Mouse (Mus musculus) heart, embryonic 15.5 days (tissue): Measurements from ENCODE around the gene Glul. TPM values are rescaled to one million over a fixed set of nuclear protein-coding genes. Genes with fewer than 3 reads are reported as not detected.
"Not testable (repeated sequence)": the region's sequence is repeated elsewhere in the genome, so short reads cannot be mapped to it uniquely, and the experiment has no call there.

ENCODE experiments used
- ATAC-seq: fragments of 200-750 bp; cut with Nextera tagmentation; replicated peaks from 2 replicates; pipeline ENCODE4 v1.8.0; 2017; ENCODE audit warnings: low read depth, moderate TSS enrichment; ENCODE audit not compliant: insufficient number of reproducible peaks, insufficient read depth, low FRiP score
- H3K27ac ChIP-seq: fragments of 300-500 bp; sonication (generic); 2 replicates; pipeline ENCODE4 v1.5.1; 2015; ENCODE audit warnings: mild to moderate bottlenecking, inconsistent platforms
- H3K27me3 ChIP-seq: fragments of 300-500 bp; sonication (generic); 2 replicates; pipeline ENCODE4 v1.6.1; 2015; ENCODE audit warnings: inconsistent platforms
- H3K36me3 ChIP-seq: fragments of 300-500 bp; sonication (generic); 2 replicates; pipeline ENCODE4 v1.6.1; 2015; ENCODE audit warnings: mild to moderate bottlenecking, inconsistent platforms
- H3K4me1 ChIP-seq: fragments of 300-500 bp; sonication (generic); replicated peaks from 2 replicates; pipeline ENCODE4 v1.6.1; 2015; ENCODE audit warnings: inconsistent platforms
- H3K4me2 ChIP-seq: fragments of 300-500 bp; sonication (generic); 2 replicates; pipeline ENCODE4 v1.6.1; 2015; ENCODE audit warnings: inconsistent platforms, mild to moderate bottlenecking, moderate library complexity
- H3K4me3 ChIP-seq: fragments of 300-500 bp; sonication (generic); 2 replicates; pipeline ENCODE4 v1.5.1; 2015; ENCODE audit warnings: mild to moderate bottlenecking, inconsistent platforms
- H3K9ac ChIP-seq: fragments of 300-500 bp; sonication (generic); 2 replicates; pipeline ENCODE4 v1.6.1; 2015; ENCODE audit warnings: mild to moderate bottlenecking, inconsistent platforms
- H3K9me3 ChIP-seq: fragments of 300-500 bp; sonication (generic); replicated peaks from 2 replicates; pipeline ENCODE4 v1.6.1; 2016; ENCODE audit warnings: inconsistent platforms
- WGBS: fragments of 180-500 bp; shearing (Covaris S2); methylation state at CpG from one replicate; pipeline ENCODE4 v1.1.7; 2015; ENCODE audit warnings: mixed read lengths; 5-methylcytosine and 5-hydroxymethylcytosine counted together
- polyA plus RNA-seq: library from polyadenylated mRNA; unstranded; fragments of >200 nt; fragmentation: Nextera tagmentation; extraction: Ambion mirVana; gene quantifications from 2 replicates; pipeline ENCODE4 v1.2.1, GENCODE M21; 2015

Gene Glul
- polyA plus RNA-seq: 56.4 and 68.3 TPM in 2 replicates

GRCm38 (mm10) chr1:153899731-153900380 lies at the start of gene Glul, which contains the start of gene Teddm2:
Gene Glul (plus strand): TSS chr1:153899944.
Gene Teddm2 (minus strand): TSS chr1:153900228.
- Histone ChIP-seq H3K4me3 (peak within 1 kb of the TSS; percentile 76), H3K27ac (peak within 1 kb of the TSS; percentile 95), H3K9me3 (no peaks in the 10 kb centered on the region), H3K4me1 (peaks cover 17% of the 10 kb centered on the region), H3K4me2 (peak within 1 kb of the TSS; percentile 80), H3K36me3 (peaks cover 22% of the 10 kb centered on the region), H3K9ac (peak within 1 kb of the TSS; percentile 80), H3K27me3 (no peaks in the 10 kb centered on the region)
- WGBS: under 1% methylated on average over 51 of the region's 51 CpGs
- peak; percentile 97 for ATAC-seq

DNA sequence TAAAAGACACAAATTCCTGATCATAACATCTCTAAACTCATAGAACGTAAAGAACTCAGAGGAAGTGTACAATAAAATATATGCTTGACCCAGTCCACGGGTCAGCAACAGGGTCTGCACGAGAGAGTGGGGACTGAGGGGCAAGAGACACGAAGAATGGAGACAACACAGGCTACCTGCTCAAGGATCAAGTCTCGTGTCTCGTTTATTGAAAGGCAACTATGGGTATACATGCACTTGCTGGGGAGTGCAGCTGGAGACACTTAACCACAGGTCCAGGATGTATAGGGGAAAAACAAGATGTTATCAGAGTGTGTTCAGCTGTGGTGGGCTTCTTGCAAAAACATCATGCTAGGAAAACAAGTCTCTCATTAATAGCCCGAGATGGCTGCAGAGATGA lies 47.0 kb upstream of the Glul start:
- H3K27me3 ChIP-seq, H3K9ac ChIP-seq, H3K36me3 ChIP-seq, ATAC-seq, H3K27ac ChIP-seq, H3K9me3 ChIP-seq, H3K4me3 ChIP-seq, H3K4me1 ChIP-seq, H3K4me2 ChIP-seq: not testable (repeated sequence)
- 68% methylated on average over 7 of the region's 7 CpGs for WGBS

- no peaks in the 10 kb centered on the region for H3K36me3 ChIP-seq
- H3K9me3 ChIP-seq: no peaks in the 10 kb centered on the region
- no peak overlapping the region for H3K4me3 ChIP-seq
- no peaks in the 10 kb centered on the region for H3K27me3 ChIP-seq
- H3K4me1 ChIP-seq: no peaks in the 10 kb centered on the region
- no peak for ATAC-seq
- H3K9ac ChIP-seq: no peak overlapping the region
- no peak overlapping the region for H3K4me2 ChIP-seq
- 75% methylated on average over 8 of the region's 8 CpGs for WGBS
- H3K27ac ChIP-seq: no peak overlapping the region
Measured at GRCm38 (mm10) chr1:153855946-153856345, 43.8 kb upstream of the Glul start.

GRCm38 (mm10) chr1:153874045-153874444 lies 25.7 kb upstream of the Glul start, which contains the start of gene Teddm1b:
Gene Teddm1b (plus strand): TSS chr1:153874345.
- Histone ChIP-seq H3K36me3 (no peaks in the 10 kb centered on the region), H3K9ac (no peak within 1 kb of the TSS), H3K27ac (no peak within 1 kb of the TSS), H3K4me1 (no peaks in the 10 kb centered on the region), H3K27me3 (no peaks in the 10 kb centered on the region), H3K4me3 (no peak within 1 kb of the TSS), H3K4me2 (no peak within 1 kb of the TSS), H3K9me3 (no peaks in the 10 kb centered on the region)
- ATAC-seq: no peak
- 77% methylated on average over 6 of the region's 6 CpGs for WGBS

- WGBS: 92% methylated on average over 17 of the region's 17 CpGs
- H3K4me3 ChIP-seq, H3K36me3 ChIP-seq: not testable (repeated sequence)
Measured at GRCm38 (mm10) chr1:153880391-153880790, 19.4 kb upstream of the Glul start.

DNA sequence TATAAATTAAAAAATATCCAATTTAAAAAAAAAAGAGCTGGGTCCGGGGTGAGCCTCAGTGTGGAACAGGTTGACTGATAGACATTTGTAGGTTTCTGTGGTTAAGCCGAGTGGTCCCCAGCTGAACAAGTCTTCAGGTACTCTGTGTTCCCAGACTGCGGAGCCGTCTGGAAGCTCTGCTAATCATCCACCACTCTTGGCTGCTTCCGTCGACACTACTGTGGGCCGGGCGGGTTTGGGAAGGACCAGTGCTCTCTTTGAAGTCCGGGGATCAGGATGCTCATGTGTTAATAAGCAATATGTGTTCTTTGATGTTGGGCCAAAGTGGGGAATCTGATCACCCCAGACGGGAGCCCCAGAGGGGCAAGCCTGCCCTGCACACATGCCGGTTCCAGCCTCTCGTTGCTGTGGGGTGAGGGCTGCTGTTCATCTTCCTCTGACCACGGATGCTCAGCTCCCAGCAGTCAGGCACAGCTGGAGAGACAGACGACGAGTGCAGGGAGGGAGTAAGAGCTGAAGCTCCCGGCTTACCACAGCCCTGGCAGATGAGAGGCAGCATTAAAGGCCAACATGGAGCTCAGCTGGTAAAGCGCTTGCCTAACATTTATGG lies 13.6 kb upstream of the Glul start:
- 28% methylated on average over 17 of the region's 17 CpGs for WGBS

More at GRCm38 (mm10) chr1:153880391-153880790, 19.4 kb upstream of the Glul start:
- H3K9ac ChIP-seq, H3K27ac ChIP-seq, H3K9me3 ChIP-seq, ATAC-seq, H3K4me2 ChIP-seq, H3K27me3 ChIP-seq, H3K4me1 ChIP-seq: not testable (repeated sequence)

GRCm38 (mm10) chr1:153890121-153890520 lies 9.6 kb upstream of the Glul start:
- Histone ChIP-seq H3K36me3 (no peaks in the 10 kb centered on the region), H3K27me3 (no peaks in the 10 kb centered on the region), H3K4me1 (peaks cover 3% of the 10 kb centered on the region; the same call in 1 of the 2 replicates), H3K4me2 (no peak overlapping the region), H3K4me3 (no peak overlapping the region), H3K9ac (no peak overlapping the region), H3K27ac (no peak overlapping the region), H3K9me3 (no peaks in the 10 kb centered on the region)
- no peak for ATAC-seq
- 94% methylated on average over 10 of the region's 10 CpGs for WGBS

More for the DNA sequence above, 13.6 kb upstream of the Glul start:
- H3K36me3 ChIP-seq: no peaks in the 10 kb centered on the region
- no peak for ATAC-seq
- H3K27me3 ChIP-seq: no peaks in the 10 kb centered on the region
- no peak overlapping the region for H3K9ac ChIP-seq
- H3K4me1 ChIP-seq: no peaks in the 10 kb centered on the region
- H3K27ac ChIP-seq: no peak overlapping the region
- no peaks in the 10 kb centered on the region for H3K9me3 ChIP-seq
- no peak overlapping the region for H3K4me2 ChIP-seq
- no peak overlapping the region for H3K4me3 ChIP-seq

DNA sequence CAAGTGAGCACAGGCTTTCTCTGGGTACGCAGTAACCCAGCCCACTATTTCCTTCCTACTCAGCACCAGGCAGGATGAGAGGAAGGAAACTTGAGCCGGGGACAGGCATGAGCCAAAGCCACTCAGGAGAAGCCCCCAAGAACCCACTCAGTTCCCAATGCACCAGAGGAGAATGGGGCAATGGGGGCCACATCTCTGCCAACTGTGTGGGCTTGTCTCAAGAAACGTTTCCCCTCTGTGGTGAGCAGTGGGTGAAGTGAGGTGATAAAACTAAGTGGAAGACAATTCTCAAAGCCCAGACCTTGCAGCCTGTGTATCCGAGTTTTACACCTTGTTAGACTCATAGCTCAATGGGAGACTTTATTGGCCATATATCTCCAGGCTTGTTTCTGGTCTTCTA lies 8.3 kb upstream of the Glul start, which contains the start of gene Teddm1a:
Gene Teddm1a, plus strand, starts transcription at position 301 of the 400 bp plus-strand sequence.
- H3K4me1 ChIP-seq: peaks cover 3% of the 10 kb centered on the region; the same call in 1 of the 2 replicates
- no peak within 1 kb of the TSS for H3K9ac ChIP-seq

GRCm38 (mm10) chr1:153893746-153894145 lies 6.0 kb upstream of the Glul start:
- no peak overlapping the region for H3K4me3 ChIP-seq
- 54% methylated on average over 2 of the region's 2 CpGs for WGBS
- H3K27ac ChIP-seq: no peak overlapping the region
- no peaks in the 10 kb centered on the region for H3K9me3 ChIP-seq
- no peak for ATAC-seq
- peaks cover 3% of the 10 kb centered on the region; the same call in 1 of the 2 replicates for H3K4me1 ChIP-seq
- no peak overlapping the region for H3K9ac ChIP-seq
- H3K27me3 ChIP-seq: no peaks in the 10 kb centered on the region
- H3K4me2 ChIP-seq: no peak overlapping the region
- no peaks in the 10 kb centered on the region for H3K36me3 ChIP-seq

More for the DNA sequence above, 8.3 kb upstream of the Glul start, which contains the start of gene Teddm1a:
- H3K27me3 ChIP-seq: no peaks in the 10 kb centered on the region
- H3K36me3 ChIP-seq: no peaks in the 10 kb centered on the region
- H3K9me3 ChIP-seq: no peaks in the 10 kb centered on the region
- H3K4me2 ChIP-seq: no peak within 1 kb of the TSS
- ATAC-seq: no peak
- 51% methylated on average over 4 of the region's 4 CpGs for WGBS
- H3K27ac ChIP-seq: no peak within 1 kb of the TSS
- H3K4me3 ChIP-seq: no peak within 1 kb of the TSS

- Histone ChIP-seq H3K9me3 (no peaks in the 10 kb centered on the region), H3K27me3 (no peaks in the 10 kb centered on the region), H3K9ac (no peak overlapping the region), H3K27ac (peak overlapping the region; percentile 9; the same call in 1 of the 2 replicates), H3K36me3 (no peaks in the 10 kb centered on the region), H3K4me3 (no peak overlapping the region), H3K4me2 (no peak overlapping the region), H3K4me1 (peaks cover 8% of the 10 kb centered on the region)
- 39% methylated on average over 8 of the region's 8 CpGs for WGBS
- ATAC-seq: no peak
Measured at GRCm38 (mm10) chr1:153894201-153894893, 5.4 kb upstream of the Glul start.

DNA sequence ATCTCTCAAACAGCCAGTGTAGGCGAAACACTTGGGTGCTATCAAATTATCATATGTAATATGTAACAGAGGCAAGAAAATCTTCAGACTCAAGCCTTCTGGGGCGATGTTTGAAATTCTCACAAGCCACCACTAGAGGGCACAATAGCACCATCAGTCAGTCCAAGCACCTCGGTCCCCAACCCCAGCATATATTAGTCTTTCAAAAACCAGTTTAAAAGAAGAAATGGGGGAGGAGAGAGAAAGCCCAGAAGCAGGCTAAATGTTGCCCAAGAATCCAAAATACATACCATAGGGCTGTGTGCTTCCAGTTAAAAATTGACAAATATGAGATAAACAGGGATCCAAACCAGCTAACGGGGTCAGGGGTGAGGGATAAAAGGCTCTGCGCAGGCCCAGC lies 4.8 kb upstream of the Glul start:
- H3K4me3 ChIP-seq: no peak overlapping the region
- no peaks in the 10 kb centered on the region for H3K9me3 ChIP-seq
- peaks cover 8% of the 10 kb centered on the region for H3K4me1 ChIP-seq
- no peak overlapping the region for H3K9ac ChIP-seq
- no peaks in the 10 kb centered on the region for H3K27me3 ChIP-seq
- ATAC-seq: no peak
- 36% methylated on average over 5 of the region's 5 CpGs for WGBS
- H3K27ac ChIP-seq: no peak overlapping the region
- no peak overlapping the region for H3K4me2 ChIP-seq
- no peaks in the 10 kb centered on the region for H3K36me3 ChIP-seq
